Mouse (Mus musculus): ENCODE results near the gene Stx1a. TPM values are rescaled to one million over a fixed set of nuclear protein-coding genes. Genes with fewer than 3 reads are reported as not detected.
A peak's percentile ranks its signal among the peaks of the same experiment; 100 is the strongest.

The Stx1a gene
- polyA plus RNA-seq, 1 experiment from 2014 or later = 6.6 TPM

- 26% methylated on average over 4 of the region's 4 CpGs for WGBS
- ATAC-seq (replicated peaks; ENCODE audit: low FRiP score, low read depth) (no peak), DNase-seq (ENCODE audit: low spot score) (no peak)
- Histone ChIP-seq H3K27me3 (ENCODE audit: insufficient read depth, low read length) (peaks cover 14% of the 10 kb centered on the region), H3K27ac (no peak overlapping the region), H3K4me1 (replicated peaks; ENCODE audit: insufficient read depth, low read length) (no peaks in the 10 kb centered on the region), H3K36me3 (ENCODE audit: insufficient read depth, low read length) (no peaks in the 10 kb centered on the region), H3K9me3 (replicated peaks; ENCODE audit: low read length) (no peaks in the 10 kb centered on the region), H3K9ac (ENCODE audit: low read depth, low read length) (no peak overlapping the region), H3K4me2 (ENCODE audit: low read length) (no peak overlapping the region), H3K4me3 (replicated peaks; ENCODE audit: low read depth, low read length) (no peak overlapping the region)
- TF ChIP-seq CTCF (IDR thresholded peaks at IDR 0.05; ENCODE audit: low read depth) = no peak
These were observed 63.6 kb downstream of the Stx1a start for GRCm38 (mm10) chr5:135086871-135087270.

- Histone ChIP-seq H3K4me2 (ENCODE audit: low read length) (peak within 1 kb of the TSS; percentile 41), H3K27ac (no peak within 1 kb of the TSS), H3K9me3 (replicated peaks; ENCODE audit: low read length) (no peaks in the 10 kb centered on the region), H3K36me3 (ENCODE audit: insufficient read depth, low read length) (no peaks in the 10 kb centered on the region), H3K27me3 (ENCODE audit: insufficient read depth, low read length) (peaks cover 14% of the 10 kb centered on the region), H3K4me1 (replicated peaks; ENCODE audit: insufficient read depth, low read length) (no peaks in the 10 kb centered on the region), H3K4me3 (replicated peaks; ENCODE audit: low read depth, low read length) (0 out of 2 replicates have a peak within 1 kb of the TSS, but pooled peaks have one; percentile 7), H3K9ac (ENCODE audit: low read depth, low read length) (no peak within 1 kb of the TSS)
- DNase-seq (ENCODE audit: low spot score) (peak; percentile 13), ATAC-seq (replicated peaks; ENCODE audit: low FRiP score, low read depth) (peak; percentile 58)
- peak; percentile 12; the same call in 1 of the 2 replicates for TF ChIP-seq CTCF (IDR thresholded peaks at IDR 0.05; ENCODE audit: low read depth)
- 2% methylated on average over 39 of the region's 39 CpGs for WGBS
These were observed 66.4 kb downstream of the Stx1a start, which contains the start of gene Mlxipl for GRCm38 (mm10) chr5:135089653-135090052. Mlxipl (plus strand) TSS chr5:135089890.

Other genes starting within 250 kb of the Stx1a start
- gene Tmem270, start 116.7 kb upstream of the Stx1a start, polyA plus RNA-seq (2015; fragmentation: Nextera tagmentation; extraction: Ambion mirVana) = not detected in 2 replicates
- 0.14 TPM in 1 of 2 replicates, not detected in the other for gene Cldn13, start 108.0 kb upstream of the Stx1a start, polyA plus RNA-seq (2015; fragmentation: Nextera tagmentation; extraction: Ambion mirVana)
- gene Mettl27, start 91.1 kb upstream of the Stx1a start, polyA plus RNA-seq (2015; fragmentation: Nextera tagmentation; extraction: Ambion mirVana) = 41.5 and 43.4 TPM in 2 replicates
- gene Cldn4, start 76.5 kb upstream of the Stx1a start, polyA plus RNA-seq (2015; fragmentation: Nextera tagmentation; extraction: Ambion mirVana) = 55.7 and 59.1 TPM in 2 replicates
- gene Cldn3, start 37.3 kb upstream of the Stx1a start, polyA plus RNA-seq (2015; fragmentation: Nextera tagmentation; extraction: Ambion mirVana) = 72.4 and 72.9 TPM in 2 replicates
- gene Abhd11, start 14.3 kb upstream of the Stx1a start, polyA plus RNA-seq (2015; fragmentation: Nextera tagmentation; extraction: Ambion mirVana) = 93.7 and 94.5 TPM in 2 replicates
- 42.4 and 42.6 TPM in 2 replicates for gene Dnajc30, start 40.7 kb downstream of the Stx1a start, polyA plus RNA-seq (2015; fragmentation: Nextera tagmentation; extraction: Ambion mirVana)
- 80.4 and 85.2 TPM in 2 replicates for gene Bud23, start 41.5 kb downstream of the Stx1a start, polyA plus RNA-seq (2015; fragmentation: Nextera tagmentation; extraction: Ambion mirVana)
- gene Vps37d, start 54.8 kb downstream of the Stx1a start, polyA plus RNA-seq (2015; fragmentation: Nextera tagmentation; extraction: Ambion mirVana) = 9.9 and 12.5 TPM in 2 replicates
- gene Mlxipl, start 66.4 kb downstream of the Stx1a start, polyA plus RNA-seq (2015; fragmentation: Nextera tagmentation; extraction: Ambion mirVana) = 6.5 and 7.8 TPM in 2 replicates
- 14.5 and 17.4 TPM in 2 replicates for gene Tbl2, start 126.2 kb downstream of the Stx1a start, polyA plus RNA-seq (2015; fragmentation: Nextera tagmentation; extraction: Ambion mirVana)
- 58.8 and 65.6 TPM in 2 replicates for gene Bcl7b, start 144.8 kb downstream of the Stx1a start, polyA plus RNA-seq (2015; fragmentation: Nextera tagmentation; extraction: Ambion mirVana)
- gene Baz1b, start 163.8 kb downstream of the Stx1a start, polyA plus RNA-seq (2015; fragmentation: Nextera tagmentation; extraction: Ambion mirVana) = 22.6 and 22.9 TPM in 2 replicates
- 0.65 and 0.93 TPM in 2 replicates for gene Fzd9, start 227.7 kb downstream of the Stx1a start, polyA plus RNA-seq (2015; fragmentation: Nextera tagmentation; extraction: Ambion mirVana)